Mouse (Mus musculus) monocyte, adult 59 days (primary cell): ENCODE data around the gene Aadacl4. TPM values are rescaled to one million over a fixed set of nuclear protein-coding genes. Genes with fewer than 3 reads are reported as not detected.

Experiments
- total RNA-seq, 2 experiments: library from RNA; stranded (reverse); gene quantifications; one replicate each; pipeline ENCODE4 v1.2.4; 2023

Aadacl4 gene
- total RNA-seq, result not detected

DNA sequence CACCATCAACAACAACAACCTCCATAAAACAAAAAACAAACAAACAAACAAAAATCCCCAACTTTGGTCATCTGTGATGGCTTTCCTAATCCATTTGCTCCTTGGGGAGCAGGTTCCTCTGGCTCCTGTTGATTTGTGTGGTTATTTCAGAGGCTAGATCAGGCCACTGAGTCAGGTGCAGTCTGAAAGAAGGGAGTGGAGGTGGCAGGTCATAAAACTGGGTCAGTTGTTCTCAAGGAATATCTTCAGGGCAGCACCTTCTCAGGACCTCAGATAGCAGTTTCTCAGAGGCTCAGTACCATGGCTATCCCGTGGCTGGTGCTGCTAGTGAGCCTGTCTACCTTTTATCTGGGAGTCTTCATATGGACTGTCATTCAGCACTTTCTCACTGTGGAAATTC, at the start of gene Aadacl4:
Aadacl4 (plus strand) TSS at position 301 of the 400 bp plus-strand sequence.

DNA sequence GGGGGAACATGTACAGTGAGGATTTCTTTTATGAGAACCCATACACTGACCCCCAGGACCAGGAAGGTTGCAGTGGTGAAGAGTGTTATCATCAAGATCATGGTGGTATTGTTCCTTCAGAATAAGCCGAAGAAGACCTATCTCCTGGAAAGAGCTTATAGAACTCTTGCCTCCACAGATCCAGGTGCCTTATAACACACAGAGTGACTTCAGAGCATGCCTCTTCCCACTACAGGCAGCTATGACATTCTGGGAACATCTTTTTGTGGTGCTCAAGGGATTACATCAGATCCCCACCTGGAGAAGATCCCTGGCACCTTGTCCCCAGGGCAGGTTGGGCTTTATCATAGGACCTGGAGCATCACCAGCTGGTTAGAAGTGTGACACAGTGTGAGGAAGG, 48.5 kb upstream of the Aadacl4 start, which contains the start of gene Gm13124:
Gm13124 (minus strand) TSS at position 101 of the 400 bp plus-strand sequence.

Other genes starting within 250 kb of the Aadacl4 start
- gene Pramef20, start 235.8 kb upstream of the Aadacl4 start, total RNA-seq, result not detected
- gene Pramef12, start 205.2 kb upstream of the Aadacl4 start, total RNA-seq, result not detected
- not detected for gene 1700012P22Rik, start 174.9 kb upstream of the Aadacl4 start, total RNA-seq
- not detected for gene Gm9944, start 160.4 kb upstream of the Aadacl4 start, total RNA-seq
- gene Aadacl3, start 150.0 kb upstream of the Aadacl4 start, total RNA-seq, result not detected
- gene 9430007A20Rik, start 93.9 kb upstream of the Aadacl4 start, total RNA-seq, result not detected
- not detected for gene Gm13124, start 48.6 kb upstream of the Aadacl4 start, total RNA-seq
- not detected for gene Gm436, start 72.7 kb downstream of the Aadacl4 start, total RNA-seq
- gene Gm13178, start 107.7 kb downstream of the Aadacl4 start, total RNA-seq, result not detected
- not detected for gene Gm438, start 172.9 kb downstream of the Aadacl4 start, total RNA-seq